Mouse (Mus musculus): Measurements from ENCODE around the gene Vmn1r129. TPM values are rescaled to one million over a fixed set of nuclear protein-coding genes. Genes with fewer than 3 reads are reported as not detected.
"Not testable (repeated sequence)": the region's sequence is repeated elsewhere in the genome, so short reads cannot be mapped to it uniquely, and the experiment has no call there.

Gene Vmn1r129
- not detected in 2 replicates for polyA plus RNA-seq (2015; fragmentation: Nextera tagmentation; extraction: Ambion mirVana)

GRCm38 (mm10) chr7:21361191-21361590 is at the start of gene Vmn1r129:
Vmn1r129 (minus strand) TSS chr7:21361291.
- no CpG with 5 or more reads among the region's 1 CpGs for WGBS
- not testable (repeated sequence) for H3K9ac ChIP-seq; H3K4me1 ChIP-seq; ATAC-seq (ENCODE audit: extremely low read depth, insufficient number of reproducible peaks, low FRiP score, low TSS enrichment); H3K4me2 ChIP-seq; H3K4me3 ChIP-seq; H3K27me3 ChIP-seq (replicated peaks); H3K27ac ChIP-seq (replicated peaks); H3K36me3 ChIP-seq; H3K9me3 ChIP-seq

- WGBS: 56% methylated on average over 1 of the region's 1 CpGs
- not testable (repeated sequence) for H3K9ac ChIP-seq; H3K4me2 ChIP-seq; H3K27ac ChIP-seq (replicated peaks); H3K4me1 ChIP-seq; H3K36me3 ChIP-seq; H3K9me3 ChIP-seq; H3K27me3 ChIP-seq (replicated peaks); ATAC-seq (ENCODE audit: extremely low read depth, insufficient number of reproducible peaks, low FRiP score, low TSS enrichment); H3K4me3 ChIP-seq
Observed at GRCm38 (mm10) chr7:21349073-21349472, 12.0 kb downstream of the Vmn1r129 start, which contains the start of gene Vmn1r128. Vmn1r128 (plus strand) TSS chr7:21349373.

- H3K4me1 ChIP-seq; H3K36me3 ChIP-seq; H3K4me3 ChIP-seq; H3K27ac ChIP-seq (replicated peaks); H3K4me2 ChIP-seq; H3K27me3 ChIP-seq (replicated peaks); H3K9me3 ChIP-seq; ATAC-seq (ENCODE audit: extremely low read depth, insufficient number of reproducible peaks, low FRiP score, low TSS enrichment); H3K9ac ChIP-seq: not testable (repeated sequence)
- no CpG with 5 or more reads among the region's 3 CpGs for WGBS
Observed at GRCm38 (mm10) chr7:21319761-21320160, 41.3 kb downstream of the Vmn1r129 start, which contains the start of gene Vmn1r127. Vmn1r127 (minus strand) TSS chr7:21319861.

Other genes with a start within 250 kb of the Vmn1r129 start
- gene Vmn1r122, start 227.2 kb downstream of the Vmn1r129 start, polyA plus RNA-seq (2015; fragmentation: Nextera tagmentation; extraction: Ambion mirVana): not detected in 2 replicates
- gene Vmn1r123, start 199.1 kb downstream of the Vmn1r129 start, polyA plus RNA-seq (2015; fragmentation: Nextera tagmentation; extraction: Ambion mirVana): not detected in 2 replicates
- gene Gm5157, start 170.9 kb downstream of the Vmn1r129 start, polyA plus RNA-seq (2015; fragmentation: Nextera tagmentation; extraction: Ambion mirVana): not detected in 2 replicates
- not detected in 2 replicates for gene Vmn1r124, start 100.7 kb downstream of the Vmn1r129 start, polyA plus RNA-seq (2015; fragmentation: Nextera tagmentation; extraction: Ambion mirVana)
- gene Vmn1r125, start 89.1 kb downstream of the Vmn1r129 start, polyA plus RNA-seq (2015; fragmentation: Nextera tagmentation; extraction: Ambion mirVana): not detected in 2 replicates
- gene Vmn1r126, start 59.8 kb downstream of the Vmn1r129 start, polyA plus RNA-seq (2015; fragmentation: Nextera tagmentation; extraction: Ambion mirVana): not detected in 2 replicates
- not detected in 2 replicates for gene Vmn1r127, start 41.4 kb downstream of the Vmn1r129 start, polyA plus RNA-seq (2015; fragmentation: Nextera tagmentation; extraction: Ambion mirVana)
- not detected in 2 replicates for gene Vmn1r128, start 11.9 kb downstream of the Vmn1r129 start, polyA plus RNA-seq (2015; fragmentation: Nextera tagmentation; extraction: Ambion mirVana)
- not detected in 2 replicates for gene Gm6882, start 71.5 kb upstream of the Vmn1r129 start, polyA plus RNA-seq (2015; fragmentation: Nextera tagmentation; extraction: Ambion mirVana)
- not detected in 2 replicates for gene Vmn1r130, start 150.5 kb upstream of the Vmn1r129 start, polyA plus RNA-seq (2015; fragmentation: Nextera tagmentation; extraction: Ambion mirVana)
- not detected in 2 replicates for gene Vmn1r131, start 184.8 kb upstream of the Vmn1r129 start, polyA plus RNA-seq (2015; fragmentation: Nextera tagmentation; extraction: Ambion mirVana)

Data from heart, embryonic 13.5 days (tissue).